Comparison of ENCODE assay signal across 7 mouse cellular contexts in genomic region chr6:84585686-84586300, GRCm38 (mm10). TPM values are rescaled to one million over a fixed set of nuclear protein-coding genes. Genes with fewer than 3 reads are reported as not detected.
DNase-seq lines count a peak whose midpoint lies in the region; ATAC-seq lines count a peak whose summit lies in the region.

No protein-coding gene starts in this region.

- H3K27ac ChIP-seq in embryonic facial prominence, embryonic 10.5 days (replicated peaks): peak overlapping the region; percentile 81
- no peak overlapping the region for H3K27ac ChIP-seq in liver, embryonic 16.5 days (ENCODE audit: low read length)

- 0 out of 2 replicates have a peak overlapping the region, but pooled peaks have one; percentile 10 for H3K4me2 ChIP-seq in liver, embryonic 16.5 days (ENCODE audit: low read depth, low read length)

- peak overlapping the region; percentile 71 for H3K4me3 ChIP-seq in embryonic facial prominence, embryonic 10.5 days
- no peak overlapping the region for H3K4me3 ChIP-seq in liver, embryonic 16.5 days (ENCODE audit: low read depth, low read length)

- ATAC-seq in liver, embryonic 16.5 days (ENCODE audit: low read depth): no peak
- ATAC-seq in granulocyte monocyte progenitor cell, adult 5-6 weeks (replicated peaks; ENCODE audit: poor library complexity, severe bottlenecking): no peak

- peaks cover 98% of the 10 kb centered on the region for H3K27me3 ChIP-seq in embryonic facial prominence, embryonic 10.5 days (replicated peaks; ENCODE audit: low read depth, poor library complexity, severe bottlenecking)
- peaks cover 91% of the 10 kb centered on the region for H3K27me3 ChIP-seq in liver, embryonic 16.5 days (ENCODE audit: control insufficient read depth, insufficient read depth, low read depth, low read length)

- peaks cover 93% of the 10 kb centered on the region for H3K4me1 ChIP-seq in embryonic facial prominence, embryonic 10.5 days
- H3K4me1 ChIP-seq in liver, embryonic 16.5 days (ENCODE audit: control insufficient read depth, low read depth, low read length): peaks cover 9% of the 10 kb centered on the region

- no peaks in the 10 kb centered on the region for H3K9me3 ChIP-seq in embryonic facial prominence, embryonic 10.5 days
- no peaks in the 10 kb centered on the region for H3K9me3 ChIP-seq in liver, embryonic 16.5 days (replicated peaks; ENCODE audit: control insufficient read depth, low read length)

- H3K9ac ChIP-seq in liver, embryonic 16.5 days (ENCODE audit: low read depth, low read length): no peak overlapping the region

- H3K36me3 ChIP-seq in embryonic facial prominence, embryonic 10.5 days (replicated peaks): no peaks in the 10 kb centered on the region; the same call in 1 of the 2 replicates
- H3K36me3 ChIP-seq in liver, embryonic 16.5 days (ENCODE audit: control insufficient read depth, insufficient read depth): no peaks in the 10 kb centered on the region

- DNase-seq in 416B (ENCODE audit: low read depth): peak; percentile 21
- peak; percentile 56 for DNase-seq in embryonic facial prominence, embryonic 10.5 days (ENCODE audit: low spot score)
- DNase-seq in heart, postnatal 4 days: peak; percentile 23
- no peak for DNase-seq in right cerebral cortex, postnatal 36 days (ENCODE audit: low spot score in 2 of 2)
- DNase-seq in spleen, postnatal 14 days (ENCODE audit: low spot score in 2 of 2): no peak

- under 1% methylated on average over 37 of the region's 37 CpGs for WGBS in embryonic facial prominence, embryonic 10.5 days
- WGBS in liver, embryonic 16.5 days (ENCODE audit: insufficient replicate concordance): under 1% methylated on average over 37 of the region's 37 CpGs

RNA-seq across cellular contexts. Expression of gene Cyp26b1, which starts 7.9 kb away (rescaled TPM):
- 6.6 and 16.7 TPM in 2 replicates for polyA plus RNA-seq in embryonic facial prominence, embryonic 10.5 days (2016; fragmentation: Nextera tagmentation; extraction: Ambion mirVana)
- total RNA-seq in heart, postnatal 4 days (2021): 1 to 10 TPM; 2.1 to 2.3 TPM
- 0.07 and 0.17 TPM in 2 replicates for polyA plus RNA-seq in liver, embryonic 16.5 days (2015; fragmentation: Nextera tagmentation; extraction: Ambion mirVana)
- not detected in 2 replicates for total RNA-seq in granulocyte monocyte progenitor cell, adult 5-6 weeks (2014; fragmentation: Nextera tagmentation)
- not detected in 2 replicates for total RNA-seq in granulocyte monocyte progenitor cell, adult 5-6 weeks (2017)

Comparison
In these comparisons a context has a peak if more than half of its experiments do, and no peak if none do; other contexts are left out.
1. DNase-seq: peak in 416B (single experiment), embryonic facial prominence, embryonic 10.5 days (single experiment) and heart, postnatal 4 days (single experiment); none in right cerebral cortex, postnatal 36 days (0 of 2) and spleen, postnatal 14 days (0 of 2).